Mouse (Mus musculus) activated CD4-positive, CD25-positive, alpha-beta regulatory T cell, adult 4 months (primary cell): ENCODE data around the gene Mrvi1. TPM values are rescaled to one million over a fixed set of nuclear protein-coding genes. Genes with fewer than 3 reads are reported as not detected.
A peak's percentile ranks its signal among the peaks of the same experiment; 100 is the strongest.

Source experiments
- ATAC-seq: one replicate; pipeline ENCODE4 v1.8.0; 2017
- polyA plus RNA-seq, 2 experiments: library from polyadenylated mRNA; unstranded; fragments of 100-300 nt; shearing (Covaris generic); gene quantifications; one replicate each; pipeline ENCODE4 v1.2.1; 2017

Gene Mrvi1
- polyA plus RNA-seq, 2 experiments from 2014 or later: 0.66 to 0.93 TPM

DNA sequence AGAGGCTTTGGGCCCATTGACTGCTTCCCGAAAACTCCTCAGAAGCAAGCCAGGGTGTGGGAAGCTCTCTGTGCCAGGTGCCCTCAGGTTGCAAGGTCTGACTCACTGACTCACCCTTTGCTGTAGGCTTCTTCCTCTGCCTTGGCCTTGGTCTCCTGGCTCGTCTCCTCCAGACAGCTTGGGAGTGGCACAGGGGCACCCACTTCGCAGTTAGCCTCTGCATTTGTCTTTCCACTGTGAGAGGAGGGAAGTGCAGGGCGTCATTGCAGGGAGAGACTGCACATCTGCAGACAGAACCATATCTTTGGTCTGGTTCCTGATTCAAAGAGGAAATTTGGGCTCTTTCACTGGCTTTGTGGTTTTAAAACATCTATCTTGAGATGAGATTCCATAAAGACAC is 104.2 kb downstream of the Mrvi1 start:
- ATAC-seq: no peak

GRCm38 (mm10) chr7:110876965-110877364 is 105.3 kb downstream of the Mrvi1 start:
- ATAC-seq: no peak

- no peak for ATAC-seq
Observed at GRCm38 (mm10) chr7:110868807-110869206, 113.5 kb downstream of the Mrvi1 start.

- ATAC-seq: no peak
Observed at GRCm38 (mm10) chr7:110867116-110867515, 115.1 kb downstream of the Mrvi1 start.

GRCm38 (mm10) chr7:110866021-110866420 is 116.2 kb downstream of the Mrvi1 start:
- ATAC-seq: no peak

GRCm38 (mm10) chr7:110865570-110865969 is 116.7 kb downstream of the Mrvi1 start:
- no peak for ATAC-seq

DNA sequence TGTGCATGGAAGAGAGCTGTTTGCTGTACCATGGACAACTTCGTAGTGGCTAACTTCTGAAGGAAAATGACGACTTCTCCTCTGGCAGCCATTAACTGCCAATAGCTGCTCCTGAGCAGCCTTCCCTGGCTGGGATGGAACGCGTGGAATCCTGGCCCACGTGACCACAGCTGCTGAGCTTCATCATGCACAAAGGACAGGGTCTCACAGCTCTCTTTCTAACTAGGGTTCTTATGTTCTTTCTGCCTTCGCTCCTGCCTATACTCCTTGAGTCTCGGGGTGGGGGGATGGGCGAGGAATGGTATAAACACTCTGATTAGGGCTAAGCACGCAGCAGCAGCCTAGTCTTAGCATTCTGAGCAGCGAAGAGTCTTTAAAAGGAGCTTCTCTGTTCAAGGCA is 117.2 kb downstream of the Mrvi1 start:
- no peak for ATAC-seq

GRCm38 (mm10) chr7:110862751-110863289 is 119.4 kb downstream of the Mrvi1 start, which contains the start of gene Lyve1:
Lyve1 (minus strand) TSS chr7:110863239.
- no peak for ATAC-seq

GRCm38 (mm10) chr7:110860129-110860528 is 122.1 kb downstream of the Mrvi1 start:
- ATAC-seq: no peak

DNA sequence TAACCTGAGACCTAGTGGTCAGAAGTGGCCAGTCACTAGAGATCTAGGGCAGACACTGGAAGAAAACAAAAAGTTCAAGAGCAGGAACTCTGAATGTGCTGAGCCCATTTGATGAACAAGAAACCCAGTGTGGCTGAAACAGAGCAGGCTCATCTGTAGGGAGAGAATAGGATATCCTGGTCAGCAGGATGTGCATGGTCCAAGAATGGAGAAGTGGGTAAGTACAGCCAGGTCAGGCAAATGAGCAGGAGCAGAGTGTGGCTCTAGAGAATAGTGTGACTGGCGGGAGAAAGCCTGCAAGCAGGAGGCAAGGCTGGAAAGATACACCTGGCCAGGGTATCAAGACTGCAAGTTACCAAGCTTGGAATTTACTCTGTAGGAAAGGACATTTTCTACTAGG is 126.7 kb downstream of the Mrvi1 start:
- ATAC-seq: no peak

GRCm38 (mm10) chr7:110854927-110855546 is 127.2 kb downstream of the Mrvi1 start:
- ATAC-seq: no peak

DNA sequence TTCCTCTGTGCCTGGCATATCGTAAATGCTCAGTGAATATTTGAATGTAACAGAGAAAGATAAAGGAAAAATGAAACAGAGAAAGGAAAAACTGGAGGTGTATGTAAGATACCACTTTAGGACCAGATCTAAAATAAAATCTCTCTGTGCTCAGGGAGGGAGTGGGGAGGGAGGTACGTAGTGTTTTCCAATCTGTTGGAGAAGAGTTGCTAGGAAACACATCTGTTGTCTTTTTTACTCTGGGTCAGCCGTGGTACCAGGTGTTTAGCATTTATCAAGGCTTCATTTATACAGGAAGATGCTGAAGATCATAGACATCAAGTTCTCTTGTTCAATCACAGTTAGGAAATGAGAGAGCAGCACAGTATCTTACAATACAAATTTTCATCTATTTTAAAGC is 127.7 kb downstream of the Mrvi1 start:
- no peak for ATAC-seq

GRCm38 (mm10) chr7:110853611-110854010 is 128.7 kb downstream of the Mrvi1 start:
- no peak for ATAC-seq

- no peak for ATAC-seq
Observed at GRCm38 (mm10) chr7:110851541-110852203, 130.6 kb downstream of the Mrvi1 start.

DNA sequence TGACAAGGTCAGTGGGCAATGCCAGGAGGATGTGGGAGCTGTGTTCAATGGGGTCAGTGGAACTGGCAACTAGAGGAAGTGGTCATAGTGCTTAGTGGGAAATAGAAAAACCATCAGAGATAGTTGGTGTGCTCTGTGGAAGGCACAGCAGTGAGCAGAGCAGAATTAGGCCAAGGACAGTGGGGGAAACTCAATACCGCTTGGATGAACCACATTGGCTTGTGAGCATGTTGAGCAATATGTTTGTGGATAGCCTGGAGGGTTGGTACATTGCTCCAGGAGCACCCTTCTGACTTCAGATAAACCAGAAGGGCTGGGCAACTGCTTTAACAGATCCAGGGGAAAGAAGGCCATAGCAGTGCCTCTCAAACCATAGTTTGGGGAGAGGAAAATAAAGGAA is 133.9 kb downstream of the Mrvi1 start:
- no peak for ATAC-seq

GRCm38 (mm10) chr7:110847321-110847720 is 134.9 kb downstream of the Mrvi1 start:
- ATAC-seq: no peak

GRCm38 (mm10) chr7:110843916-110844874 is 138.1 kb downstream of the Mrvi1 start, which contains the start of gene Rnf141:
Rnf141 (minus strand) TSS chr7:110844457.
- ATAC-seq: peak; percentile 87

- ATAC-seq: no peak
Observed at GRCm38 (mm10) chr7:110840332-110840731, 141.9 kb downstream of the Mrvi1 start.

GRCm38 (mm10) chr7:110834522-110834921 is 147.7 kb downstream of the Mrvi1 start:
- ATAC-seq: no peak

GRCm38 (mm10) chr7:110834018-110834417 is 148.2 kb downstream of the Mrvi1 start:
- ATAC-seq: no peak

DNA sequence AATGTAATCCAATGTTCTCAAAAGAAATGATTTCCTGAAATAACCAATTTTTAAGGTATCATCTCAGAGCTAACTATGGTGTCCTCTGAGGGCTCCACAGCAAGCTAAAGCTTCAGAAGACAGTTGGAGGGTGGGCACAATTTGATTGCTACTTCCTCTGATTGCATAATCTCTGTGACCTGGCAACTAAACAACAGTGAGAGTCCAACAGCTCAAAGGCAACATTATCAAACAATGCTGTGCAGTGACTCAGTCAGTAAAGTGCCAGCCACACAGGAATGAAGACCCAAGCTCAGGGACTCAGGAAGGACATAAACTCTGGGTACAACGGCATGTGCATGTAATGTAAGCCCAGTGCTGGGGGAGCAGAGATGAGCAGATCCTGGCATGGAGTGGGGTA is 149.2 kb downstream of the Mrvi1 start:
- no peak for ATAC-seq

DNA sequence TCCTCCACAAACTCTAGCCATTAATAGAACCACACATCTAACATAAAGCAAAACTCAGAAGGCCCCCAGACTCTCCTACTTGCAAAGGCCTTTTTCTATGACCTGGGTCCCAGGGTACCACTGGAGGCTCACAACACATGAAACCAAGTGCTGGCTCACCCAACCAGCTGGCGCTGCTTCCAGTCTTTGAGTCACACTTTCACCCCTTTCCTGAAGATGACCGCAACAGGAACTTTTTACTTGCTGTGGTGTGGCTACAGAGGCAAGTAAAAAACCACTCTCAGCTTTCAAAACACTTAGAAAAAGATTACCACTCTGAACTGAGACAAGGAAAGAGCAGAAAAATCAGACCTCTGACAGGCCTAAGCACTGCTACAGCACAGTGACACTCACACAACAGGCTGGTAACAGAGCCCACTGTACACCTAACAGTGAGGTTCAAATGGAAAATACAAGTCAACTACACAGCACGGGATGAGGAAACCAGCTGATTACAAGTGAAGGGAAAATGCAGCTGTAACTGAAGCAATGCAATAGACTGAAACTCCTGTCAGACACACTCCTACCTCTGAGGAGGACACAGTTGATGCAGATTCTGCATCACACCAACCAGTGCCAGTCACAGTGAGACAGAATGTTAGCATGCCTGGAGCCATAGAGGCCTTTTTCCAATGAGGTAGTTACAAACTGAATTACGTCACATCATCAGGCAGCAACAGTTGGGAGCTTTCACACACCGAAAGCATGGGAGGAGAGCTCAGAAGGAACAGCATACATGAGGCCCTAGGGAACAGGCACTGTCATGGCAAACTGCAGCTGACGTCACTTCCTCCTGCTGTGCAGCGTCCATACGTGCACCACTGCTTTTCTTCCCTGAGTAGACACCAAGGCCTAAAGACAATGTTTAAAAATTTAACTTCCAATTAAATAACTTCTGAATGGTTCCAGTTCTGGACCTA is 158.0 kb downstream of the Mrvi1 start:
- ATAC-seq: no peak
